Mouse (Mus musculus) retina, adult 2 months (tissue): ENCODE data around the gene Psma5.
"Not testable (repeated sequence)": the region's sequence is repeated elsewhere in the genome, so short reads cannot be mapped to it uniquely, and the experiment has no call there.

Source experiments
- DNase-seq: peaks from one replicate; pipeline ENCODE4 v3.0.0-alpha.2; 2012; ENCODE audit warnings: low read depth, low spot score

The Psma5 gene

DNA sequence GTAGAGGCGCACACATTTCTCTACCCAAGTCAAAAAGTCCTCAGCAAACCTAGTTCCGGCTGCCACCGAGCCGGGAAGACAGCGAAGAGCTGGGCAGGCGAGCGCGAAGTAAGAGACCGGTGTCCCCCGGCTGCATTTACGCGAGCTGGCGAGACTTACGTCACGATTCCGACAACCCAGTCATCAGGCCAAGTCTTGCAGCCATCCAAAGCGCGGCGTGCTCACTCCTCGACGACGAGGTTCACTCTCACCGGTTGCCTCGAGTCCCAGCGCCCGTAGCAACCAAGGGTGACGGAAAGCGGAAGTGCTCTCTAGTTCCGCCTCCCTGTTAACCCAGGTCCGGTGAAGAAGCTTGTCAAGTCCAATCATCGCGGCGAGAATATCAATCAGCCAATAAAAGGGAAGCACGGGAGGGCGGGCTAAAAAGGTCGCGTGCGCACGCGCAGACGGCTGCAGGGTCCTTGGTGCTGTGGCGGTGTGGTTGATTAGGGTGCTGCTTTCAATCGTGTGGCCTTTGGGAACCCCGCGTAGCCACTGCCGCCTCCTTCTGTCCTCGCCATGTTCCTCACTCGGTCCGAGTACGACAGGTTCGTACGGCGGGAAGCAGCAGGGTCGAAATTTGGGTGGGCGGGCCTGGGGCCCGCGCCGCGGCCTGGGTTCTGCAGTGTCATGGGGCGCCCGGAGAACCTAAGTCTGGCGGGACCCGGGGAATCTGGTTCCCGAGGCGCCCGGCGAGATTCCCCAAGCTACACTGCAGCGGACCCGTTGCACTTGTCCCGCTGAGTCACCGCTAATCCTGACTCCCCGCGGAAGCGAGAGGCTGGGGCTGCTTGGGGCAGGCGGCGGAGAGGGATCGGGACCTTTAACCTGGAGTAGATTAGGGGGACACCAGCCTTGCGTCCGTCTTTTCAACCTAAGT is at the start of gene Psma5:
Psma5 (plus strand) TSS at position 208 of the 919 bp plus-strand sequence.
- peak; percentile 95 for DNase-seq

GRCm38 (mm10) chr3:108209001-108209400 is 47.7 kb upstream of the Psma5 start:
- no peak for DNase-seq

- no peak for DNase-seq
Measured at GRCm38 (mm10) chr3:108209536-108209935, 47.2 kb upstream of the Psma5 start.

DNA sequence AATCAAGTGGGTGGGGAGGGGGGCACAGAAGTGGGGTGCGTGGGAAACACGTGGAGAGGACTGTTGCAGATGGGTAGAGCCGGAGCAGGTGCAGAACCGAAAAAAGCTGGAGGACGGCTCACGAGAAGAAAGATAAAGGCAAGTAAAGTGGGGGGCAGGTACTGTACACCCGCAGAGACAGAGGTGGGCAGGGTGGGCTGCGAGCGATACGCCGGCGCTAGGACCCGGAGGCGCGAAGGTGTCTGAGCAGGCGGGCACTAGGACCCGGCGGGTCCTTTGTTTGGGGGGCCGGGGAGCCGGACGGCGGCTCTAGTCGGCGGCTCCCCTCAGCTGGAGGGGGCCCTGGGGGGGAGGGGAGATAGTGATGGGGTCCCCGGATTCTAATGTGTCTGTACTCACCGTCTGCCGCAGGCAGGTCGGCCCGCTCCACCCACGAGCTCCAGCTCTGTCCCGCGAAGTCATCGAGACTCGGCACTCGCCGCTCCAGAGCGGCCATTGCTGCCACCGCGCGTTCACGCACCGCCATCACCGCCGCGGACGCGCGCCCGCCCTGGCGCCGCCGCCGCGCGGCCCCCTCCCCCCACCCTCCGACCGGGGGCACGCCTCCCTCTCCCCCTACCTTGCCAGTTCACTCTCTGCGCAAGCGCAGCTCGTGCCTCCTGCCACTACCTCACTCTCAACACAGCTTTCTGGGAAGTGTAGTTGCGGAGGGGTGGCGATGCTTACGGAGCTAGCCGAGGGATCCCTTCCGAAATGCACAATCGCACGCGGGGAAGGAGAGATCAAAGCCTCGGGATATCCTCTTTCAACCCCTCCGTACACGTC is 46.6 kb upstream of the Psma5 start:
- DNase-seq, result peak; percentile 94

DNA sequence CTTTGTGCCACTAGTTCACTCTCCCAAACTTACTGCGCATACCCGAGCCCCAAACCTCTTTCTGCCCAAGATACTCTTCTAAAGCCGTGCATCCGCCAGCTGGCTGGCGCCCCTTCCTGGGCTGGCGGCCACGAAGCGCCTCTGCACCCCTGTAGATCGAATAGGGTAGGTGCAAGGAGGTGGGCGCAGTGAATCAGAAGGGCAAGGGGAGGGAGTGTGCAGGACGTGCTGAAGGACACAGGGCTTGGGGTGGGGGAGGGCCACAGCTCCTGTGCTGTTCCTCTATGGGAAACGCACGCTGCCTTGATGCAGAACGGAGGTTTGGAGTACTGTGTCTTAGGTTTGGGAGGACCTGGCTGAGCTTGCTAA is 46.0 kb upstream of the Psma5 start, which contains the start of gene Atxn7l2:
Atxn7l2 (minus strand) TSS at position 164 of the 369 bp plus-strand sequence.
- no peak for DNase-seq

DNA sequence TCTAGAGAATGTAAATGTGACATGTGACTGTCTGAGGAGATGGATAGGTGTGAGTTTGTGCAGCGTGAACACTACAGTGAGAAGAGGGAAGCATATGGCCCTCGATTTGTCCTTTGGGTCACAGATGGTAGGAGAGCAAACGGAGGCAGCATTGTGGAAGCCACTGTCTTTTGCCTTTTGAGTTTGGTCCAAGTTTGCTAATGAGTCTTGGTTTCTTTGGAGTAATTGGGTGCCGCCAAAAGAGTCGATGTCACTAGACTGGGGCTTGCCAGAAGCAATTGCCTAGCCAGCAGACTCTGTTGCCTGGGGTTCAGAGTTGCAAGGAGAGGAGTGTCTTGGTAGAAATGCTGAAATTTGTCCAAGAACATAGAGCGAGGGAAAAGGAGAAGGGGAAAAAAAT is 44.9 kb upstream of the Psma5 start:
- DNase-seq, result no peak

DNA sequence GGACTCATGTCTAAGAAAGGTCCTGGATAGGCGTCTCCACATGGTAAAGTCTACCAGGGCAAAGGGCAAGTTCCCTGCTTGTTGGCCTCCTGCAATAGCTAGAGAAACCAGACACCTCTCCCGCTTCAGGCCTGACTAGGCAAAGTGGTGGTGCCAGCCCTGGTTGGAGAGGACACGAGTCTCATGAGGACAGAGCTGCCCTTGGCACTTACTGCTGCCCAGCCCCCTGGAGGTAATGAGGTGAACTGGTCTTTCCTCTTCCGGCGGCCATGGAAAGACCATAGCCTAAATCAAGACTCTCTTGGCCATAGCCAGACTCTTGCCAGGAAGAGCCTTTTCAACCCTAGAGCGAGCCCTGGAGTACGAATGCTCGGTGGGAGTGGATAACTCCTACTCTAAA is 44.3 kb upstream of the Psma5 start:
- DNase-seq, result no peak

DNA sequence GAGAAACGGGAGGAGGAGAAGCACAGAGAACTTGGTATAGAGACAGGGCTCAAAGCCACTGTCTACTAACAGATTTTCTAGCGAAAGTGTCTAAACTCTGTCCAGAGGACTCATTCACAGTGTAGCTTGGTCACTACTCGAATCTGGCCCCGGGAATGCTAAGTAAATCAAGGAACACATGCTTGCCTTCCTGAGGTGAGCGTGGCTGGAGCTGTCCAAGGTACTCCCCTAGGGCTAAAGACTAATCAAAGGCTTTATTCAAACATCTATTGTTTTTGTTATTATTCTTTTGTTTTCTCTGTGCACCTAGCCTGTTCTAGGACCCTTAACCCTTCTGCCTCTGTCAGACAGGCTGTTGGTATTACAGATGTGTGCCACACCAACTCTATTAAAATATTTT is 42.0 kb upstream of the Psma5 start:
- DNase-seq, result no peak

DNA sequence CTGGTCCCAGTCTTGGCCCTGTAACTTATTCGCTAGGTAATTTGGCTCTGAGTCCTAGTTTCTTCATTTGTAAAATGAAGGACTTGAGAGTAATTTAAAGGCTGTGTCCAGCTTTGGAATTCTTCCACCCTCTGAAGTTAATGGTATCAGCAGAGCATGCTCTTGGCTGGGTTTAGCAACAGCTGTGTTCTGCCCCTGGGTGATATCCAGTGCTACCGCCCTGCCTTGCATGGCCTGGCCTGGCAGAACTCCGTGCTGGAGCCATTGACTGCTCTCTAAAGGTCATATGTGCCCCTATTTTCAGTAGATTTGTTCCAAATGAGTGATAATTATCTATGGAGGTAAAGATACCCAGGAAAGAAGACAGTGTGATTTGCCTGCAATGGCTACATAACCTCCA is 36.1 kb upstream of the Psma5 start:
- no peak for DNase-seq

- no peak for DNase-seq
Measured at GRCm38 (mm10) chr3:108225711-108226557, 30.8 kb upstream of the Psma5 start.

GRCm38 (mm10) chr3:108226558-108227350 is 30.0 kb upstream of the Psma5 start, which contains the start of gene Sypl2:
TSS of gene Sypl2 (minus strand) at chr3:108226648.
- DNase-seq, result no peak

DNA sequence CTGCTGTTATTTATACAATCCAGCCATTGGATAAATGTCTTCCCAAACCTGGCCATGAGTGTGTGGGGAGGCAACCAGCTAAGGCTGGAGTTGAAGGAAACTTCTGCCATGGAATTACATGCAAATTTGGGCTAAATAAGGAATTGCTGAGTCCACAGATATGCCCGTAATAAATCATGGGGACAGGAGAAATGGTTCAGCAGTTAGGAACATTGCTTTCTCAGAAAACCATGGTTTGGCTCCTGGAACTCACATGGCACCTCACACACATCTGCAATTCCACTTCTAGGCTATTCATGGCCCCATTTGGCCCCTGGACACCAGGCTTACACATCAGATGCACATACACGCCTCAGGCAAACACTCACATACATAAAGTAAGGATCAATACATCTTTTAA is 29.2 kb upstream of the Psma5 start:
- no peak for DNase-seq

DNA sequence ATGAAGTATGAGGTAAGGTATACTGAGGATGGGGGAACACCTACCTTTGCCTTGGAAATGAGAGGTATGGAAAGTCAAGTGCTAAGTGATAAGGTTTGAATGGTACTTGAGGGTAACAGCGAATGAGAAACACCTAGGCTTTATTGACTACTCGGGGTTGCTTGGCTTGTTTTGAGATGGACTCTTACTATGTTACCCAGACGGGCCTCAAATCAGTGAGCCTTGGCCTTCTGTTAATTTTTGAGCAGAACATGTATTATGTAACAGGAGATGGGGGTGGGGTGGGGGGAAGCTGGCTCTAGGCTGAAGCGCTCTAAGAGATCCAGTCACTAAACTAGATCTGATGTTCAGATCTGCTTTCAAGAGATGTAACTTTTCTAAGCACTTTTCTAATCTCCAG is 25.1 kb upstream of the Psma5 start:
- DNase-seq, result no peak

GRCm38 (mm10) chr3:108237474-108238102 is 19.1 kb upstream of the Psma5 start:
- DNase-seq, result not testable (repeated sequence)

- no peak for DNase-seq
Measured at GRCm38 (mm10) chr3:108241243-108241839, 15.4 kb upstream of the Psma5 start.

DNA sequence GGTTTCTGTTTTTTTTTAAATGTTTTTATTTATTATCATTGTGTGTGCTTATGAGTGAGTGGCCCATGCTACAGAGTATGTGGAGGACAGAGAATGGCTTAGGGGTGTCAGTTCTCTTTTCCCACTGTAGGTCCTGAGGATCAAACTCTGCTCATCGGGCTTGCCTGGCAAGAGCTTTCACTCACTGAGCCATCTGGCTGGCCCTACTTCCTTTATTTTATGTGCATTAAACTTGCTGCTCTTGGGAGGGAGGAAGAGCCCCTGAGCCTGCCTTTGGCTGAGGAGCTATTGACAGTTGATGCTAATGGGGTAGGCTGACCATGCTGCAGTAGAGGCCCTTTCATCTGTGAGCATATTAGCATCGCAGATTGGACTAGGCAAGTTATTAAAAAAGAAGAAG is 9.9 kb upstream of the Psma5 start:
- no peak for DNase-seq

DNA sequence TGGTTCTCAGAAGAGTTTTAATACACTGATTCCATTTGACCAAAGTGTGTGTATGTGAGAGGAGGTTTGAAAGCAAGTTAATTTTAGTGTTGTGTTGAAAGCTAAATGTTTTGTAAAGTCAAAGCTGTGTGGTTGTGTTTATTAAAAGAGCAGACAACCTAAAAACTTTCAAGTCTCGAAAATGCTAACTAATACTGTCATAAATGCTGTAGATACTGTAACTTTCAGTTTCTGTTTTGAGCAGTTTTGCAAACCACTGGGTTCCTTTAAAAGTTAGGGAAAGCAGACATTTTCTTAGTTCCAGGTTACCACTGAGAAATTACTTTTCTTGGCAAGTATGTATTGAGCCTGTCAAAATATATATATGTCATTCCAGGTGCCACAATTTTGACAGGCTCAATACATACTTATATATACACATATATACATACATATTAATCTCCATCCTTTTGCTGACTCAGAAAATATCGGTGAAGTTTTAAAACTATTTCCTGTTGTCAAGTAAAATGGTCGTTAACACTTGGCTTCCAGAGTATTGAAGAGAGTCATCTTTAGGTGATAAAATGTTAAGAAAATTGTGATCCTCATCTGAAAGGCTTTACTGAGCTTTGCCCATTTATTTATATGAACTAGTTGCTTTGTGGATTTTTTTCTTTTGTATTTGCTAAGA is 1.2 kb downstream of the Psma5 start:
- no peak for DNase-seq

GRCm38 (mm10) chr3:108259319-108259718 is 2.6 kb downstream of the Psma5 start:
- no peak for DNase-seq

DNA sequence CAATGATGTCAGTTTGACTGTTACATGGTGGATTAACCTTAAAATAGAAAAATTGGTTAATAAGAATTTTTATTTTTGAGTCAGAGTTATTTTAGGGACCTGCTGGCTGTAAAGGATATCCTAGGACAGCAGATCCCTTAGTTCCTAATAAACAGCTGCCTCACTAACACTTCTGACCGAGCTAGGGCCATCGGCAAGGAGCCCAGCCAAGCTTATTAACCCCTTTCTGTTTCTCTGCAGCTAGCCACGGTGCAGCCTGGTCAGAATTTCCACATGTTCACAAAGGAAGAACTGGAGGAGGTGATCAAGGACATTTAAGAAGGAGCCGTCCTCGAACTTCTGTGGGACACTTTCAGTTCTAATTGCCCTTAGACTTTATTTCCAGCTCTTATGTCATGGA is 22.8 kb downstream of the Psma5 start:
- not testable (repeated sequence) for DNase-seq
